Mouse (Mus musculus) lung, adult 2 months (tissue): Measurements from ENCODE around the gene Igfn1. TPM values are rescaled to one million over a fixed set of nuclear protein-coding genes. Genes with fewer than 3 reads are reported as not detected.

ENCODE experiments used
- DNase-seq: peaks from one replicate; pipeline ENCODE4 v3.0.0; 2022
- H3K4me1 ChIP-seq: fragments of 200-500 bp; 2 replicates; pipeline ENCODE4 v1.6.1; 2011; ENCODE audit warnings: low read length; ENCODE audit not compliant: control insufficient read depth, insufficient read depth
- H3K4me3 ChIP-seq: fragments of 200-500 bp; replicated peaks from 2 replicates; pipeline ENCODE3; 2011; ENCODE audit warnings: low read depth, mild to moderate bottlenecking, control low read depth, low read length; ENCODE audit errors: extremely low read depth
- CTCF ChIP-seq: fragments of 200-500 bp; IDR thresholded peaks from 2 replicates; pipeline ENCODE4 v1.5.1; 2011; ENCODE audit warnings: mild to moderate bottlenecking, low read length, control low read depth; ENCODE audit not compliant: insufficient read depth
- POLR2A ChIP-seq: fragments of 200-500 bp; IDR thresholded peaks from 2 replicates; pipeline ENCODE4 v1.6.1; 2011; ENCODE audit warnings: low read depth, mild to moderate bottlenecking, control low read depth, low read length, borderline replicate concordance; ENCODE audit errors: extremely low read depth
- WGBS: fragments of 180-500 bp; shearing (Covaris S2); methylation state at CpG from one replicate; pipeline ENCODE4 v1.1.7; 2018; 5-methylcytosine and 5-hydroxymethylcytosine counted together
- polyA plus RNA-seq: library from polyadenylated mRNA; depleted of rRNA; stranded (reverse); fragments of >200 nt; gene quantifications from 2 replicates; pipeline ENCODE4 v1.2.3, GENCODE M21; 2012

The Igfn1 gene
- polyA plus RNA-seq, 1 experiment: not detected

- no peak overlapping the region for H3K4me3 ChIP-seq
- 26% methylated on average over 11 of the region's 11 CpGs for WGBS
- DNase-seq: no peak
- TF ChIP-seq POLR2A (no peak), CTCF (no peak)
- no peaks in the 10 kb centered on the region for H3K4me1 ChIP-seq
These were observed 34.3 kb upstream of the Igfn1 start for GRCm38 (mm10) chr1:136040452-136040851.

DNA sequence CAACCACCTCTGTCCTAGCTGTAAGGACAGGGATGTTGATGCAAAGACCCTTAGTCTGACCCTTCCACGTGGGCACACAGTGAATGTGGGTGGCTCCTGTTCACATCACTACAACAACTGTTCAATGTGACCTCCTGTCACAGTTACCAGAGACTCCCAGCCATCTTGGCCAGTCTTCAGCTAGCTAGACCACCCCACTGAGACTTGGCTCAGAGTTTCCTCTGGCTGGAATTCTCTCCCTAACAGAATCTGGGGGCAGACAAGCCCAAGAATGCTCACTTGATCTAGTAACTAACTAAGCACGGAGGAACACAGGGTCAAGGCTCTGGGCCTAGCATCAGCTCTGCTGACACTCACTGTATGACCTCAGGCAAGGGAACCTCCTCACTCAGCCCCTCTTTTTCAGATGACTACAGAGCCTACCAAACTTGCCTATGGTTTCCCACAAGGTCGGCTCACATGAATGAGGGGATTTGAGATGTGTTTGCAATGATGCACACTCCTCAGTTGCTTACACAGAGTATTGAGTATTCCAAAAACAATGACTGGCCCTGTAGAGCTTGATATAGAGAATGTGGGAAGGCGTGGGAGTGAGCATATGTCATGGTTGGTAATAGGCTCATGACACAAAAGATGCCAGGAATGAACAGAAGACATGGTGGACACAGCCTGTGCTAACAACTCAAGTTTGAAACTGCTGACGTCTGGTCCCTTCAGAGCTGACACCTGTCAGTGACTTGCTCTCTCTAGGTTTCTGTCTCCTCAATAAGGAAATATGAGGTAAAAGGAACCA is 32.8 kb upstream of the Igfn1 start:
- DNase-seq: no peak
- TF ChIP-seq POLR2A: no peak
- no peak for TF ChIP-seq CTCF
- Histone ChIP-seq H3K4me3 (no peak overlapping the region), H3K4me1 (no peaks in the 10 kb centered on the region)
- 69% methylated on average over 5 of the region's 5 CpGs for WGBS

- no peak for TF ChIP-seq CTCF
- TF ChIP-seq POLR2A: no peak
- H3K4me1 ChIP-seq: no peaks in the 10 kb centered on the region
- no peak for DNase-seq
- no peak overlapping the region for H3K4me3 ChIP-seq
- WGBS: 59% methylated on average over 7 of the region's 7 CpGs
These were observed 26.8 kb upstream of the Igfn1 start for GRCm38 (mm10) chr1:136032961-136033360.

GRCm38 (mm10) chr1:136031697-136032096 is 25.6 kb upstream of the Igfn1 start:
- TF ChIP-seq CTCF (no peak), POLR2A (no peak)
- Histone ChIP-seq H3K4me3 (no peak overlapping the region), H3K4me1 (no peaks in the 10 kb centered on the region)
- DNase-seq: no peak
- WGBS: 74% methylated on average over 8 of the region's 8 CpGs

- H3K4me1 ChIP-seq: no peaks in the 10 kb centered on the region
- 86% methylated on average over 7 of the region's 7 CpGs for WGBS
- no peak overlapping the region for H3K4me3 ChIP-seq
- no peak for TF ChIP-seq POLR2A
- TF ChIP-seq CTCF: no peak
- DNase-seq: no peak
These were observed 24.1 kb upstream of the Igfn1 start for GRCm38 (mm10) chr1:136030201-136030600.

GRCm38 (mm10) chr1:136018390-136019189 is 12.4 kb upstream of the Igfn1 start:
- DNase-seq: peak; percentile 46
- Histone ChIP-seq H3K4me3 (peak overlapping the region; percentile 90), H3K4me1 (peaks cover 2% of the 10 kb centered on the region; the same call in 1 of the 2 replicates)
- TF ChIP-seq POLR2A: no peak
- no peak for TF ChIP-seq CTCF
- 3% methylated on average over 24 of the region's 24 CpGs for WGBS

GRCm38 (mm10) chr1:136017907-136018313 is 11.8 kb upstream of the Igfn1 start:
- DNase-seq: peak; percentile 90
- peaks cover 2% of the 10 kb centered on the region; the same call in 1 of the 2 replicates for H3K4me1 ChIP-seq
- TF ChIP-seq CTCF: no peak
- TF ChIP-seq POLR2A: peak; percentile 61; the same call in 1 of the 2 replicates
- H3K4me3 ChIP-seq: peak overlapping the region; percentile 90
- 1% methylated on average over 22 of the region's 22 CpGs for WGBS

DNA sequence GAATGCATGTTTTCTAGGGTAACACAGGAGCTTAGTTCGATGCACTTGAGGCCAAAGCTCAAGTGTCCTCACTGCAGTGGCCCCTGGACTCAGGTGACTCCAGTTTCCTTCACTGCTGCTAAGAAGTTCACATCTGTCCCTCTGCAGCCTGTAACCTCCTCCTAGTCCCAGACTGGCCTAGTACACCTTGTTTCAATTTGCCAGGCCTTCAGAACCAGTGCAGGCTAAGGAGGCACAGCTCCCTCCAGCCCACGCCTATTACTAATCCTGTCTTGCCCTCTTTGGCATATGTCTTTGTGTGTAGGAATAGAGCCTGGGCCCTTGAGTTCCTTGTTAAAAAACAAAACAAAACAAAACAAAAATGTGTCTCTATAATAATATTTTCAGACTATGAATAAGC is 11.2 kb upstream of the Igfn1 start:
- Histone ChIP-seq H3K4me3 (no peak overlapping the region), H3K4me1 (peaks cover 2% of the 10 kb centered on the region; the same call in 1 of the 2 replicates)
- DNase-seq: no peak
- TF ChIP-seq CTCF (no peak), POLR2A (no peak)
- 78% methylated on average over 2 of the region's 2 CpGs for WGBS

GRCm38 (mm10) chr1:136014796-136015502 is 8.8 kb upstream of the Igfn1 start:
- Histone ChIP-seq H3K4me1 (peaks cover 2% of the 10 kb centered on the region; the same call in 1 of the 2 replicates), H3K4me3 (no peak overlapping the region)
- TF ChIP-seq CTCF (no peak), POLR2A (no peak)
- 68% methylated on average over 2 of the region's 2 CpGs for WGBS
- DNase-seq: no peak
